Mouse (Mus musculus): ENCODE data around the gene Negr1.

- no peak for TF ChIP-seq CTCF (IDR thresholded peaks at IDR 0.05)
- TF ChIP-seq POLR2A (IDR thresholded peaks at IDR 0.05; ENCODE audit: insufficient read depth, low read depth, low read length): no peak
- TF ChIP-seq EP300 (IDR thresholded peaks at IDR 0.05; ENCODE audit: insufficient read depth, low read depth, low read length): no peak
Observed at GRCm38 (mm10) chr3:156923159-156923558, 361.6 kb downstream of the Negr1 start.

Data from heart, adult 2 months (tissue).